Mouse (Mus musculus) liver, embryonic 13.5 days (tissue): Measurements from ENCODE around the gene Trim72. TPM values are rescaled to one million over a fixed set of nuclear protein-coding genes. Genes with fewer than 3 reads are reported as not detected.
"Not testable (repeated sequence)": the region's sequence is repeated elsewhere in the genome, so short reads cannot be mapped to it uniquely, and the experiment has no call there.

Experiments used
- ATAC-seq: fragments of 200-750 bp; cut with Nextera tagmentation; 2 replicates; pipeline ENCODE4 v1.8.0; 2017; ENCODE audit warnings: low read depth, mild to moderate bottlenecking, moderate number of reproducible peaks, moderate library complexity
- DNase-seq: peaks from one replicate; pipeline ENCODE4 v3.0.0; 2022
- H3K27ac ChIP-seq: fragments of 300-500 bp; sonication (generic); 2 replicates; pipeline ENCODE4 v1.5.1; 2015; ENCODE audit warnings: moderate library complexity, mild to moderate bottlenecking, inconsistent platforms
- H3K27me3 ChIP-seq: fragments of 300-500 bp; sonication (generic); 2 replicates; pipeline ENCODE4 v1.6.1; 2015; ENCODE audit warnings: mild to moderate bottlenecking, inconsistent platforms
- H3K36me3 ChIP-seq: fragments of 300-500 bp; sonication (generic); 2 replicates; pipeline ENCODE4 v1.6.1; 2015; ENCODE audit warnings: mild to moderate bottlenecking, inconsistent platforms
- H3K4me1 ChIP-seq: fragments of 300-500 bp; sonication (generic); replicated peaks from 2 replicates; pipeline ENCODE4 v1.6.1; 2015; ENCODE audit warnings: inconsistent platforms
- H3K4me2 ChIP-seq: fragments of 300-500 bp; sonication (generic); 2 replicates; pipeline ENCODE4 v1.6.1; 2015; ENCODE audit warnings: inconsistent platforms, mild to moderate bottlenecking, moderate library complexity
- H3K4me3 ChIP-seq: fragments of 300-500 bp; sonication (generic); replicated peaks from 2 replicates; pipeline ENCODE4 v1.5.1; 2015; ENCODE audit warnings: mild to moderate bottlenecking, inconsistent platforms
- H3K9ac ChIP-seq: fragments of 300-500 bp; sonication (generic); 2 replicates; pipeline ENCODE4 v1.6.1; 2015; ENCODE audit warnings: mild to moderate bottlenecking, inconsistent platforms
- H3K9me3 ChIP-seq: fragments of 300-500 bp; sonication (generic); replicated peaks from 2 replicates; pipeline ENCODE4 v1.6.1; 2016; ENCODE audit warnings: inconsistent platforms
- WGBS: fragments of 180-500 bp; shearing (Covaris S2); methylation state at CpG from one replicate; pipeline ENCODE4 v1.1.7; 2015; ENCODE audit not compliant: insufficient replicate concordance; 5-methylcytosine and 5-hydroxymethylcytosine counted together
- polyA plus RNA-seq: library from polyadenylated mRNA; unstranded; fragments of >200 nt; fragmentation: Nextera tagmentation; extraction: Ambion mirVana; gene quantifications from 2 replicates; pipeline ENCODE4 v1.2.1, GENCODE M21; 2015

Trim72 gene
- polyA plus RNA-seq, 1 experiment from 2014 or later, result not detected

DNA sequence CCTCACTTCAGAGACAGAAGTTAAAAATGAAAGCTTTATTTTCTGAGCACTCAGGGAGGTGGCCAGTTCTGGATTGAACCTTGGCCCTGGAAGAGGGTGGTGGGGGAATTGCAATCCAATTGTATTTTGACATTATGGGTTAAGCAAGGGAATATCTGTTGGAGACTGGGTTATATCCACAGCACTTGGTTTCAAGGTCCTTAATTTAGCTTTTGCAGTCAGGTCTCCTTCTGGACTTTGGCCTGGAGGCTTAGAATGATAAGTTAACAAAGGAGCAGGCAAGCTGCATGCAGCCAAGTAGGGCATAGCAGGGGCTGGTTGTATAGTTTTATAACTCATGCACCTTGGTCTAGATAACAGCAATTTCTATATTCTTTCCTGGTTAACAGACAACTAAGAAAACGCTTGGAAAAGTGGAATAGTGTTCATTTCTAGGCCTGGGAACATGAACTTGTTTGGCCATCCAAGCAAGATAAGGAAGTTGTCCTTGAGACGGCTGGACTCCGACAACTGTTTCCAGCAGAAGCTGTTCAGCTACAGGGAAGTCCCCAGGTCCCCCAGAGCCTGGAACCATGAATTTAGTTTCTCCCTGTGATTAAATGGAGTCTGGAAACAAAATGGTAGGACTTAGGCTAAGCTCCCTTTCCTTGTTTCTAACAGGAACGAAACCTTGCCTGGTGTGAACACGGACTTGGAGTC, 28.7 kb downstream of the Trim72 start:
- WGBS, result 70% methylated on average over 5 of the region's 5 CpGs
- Histone ChIP-seq H3K4me1 (no peaks in the 10 kb centered on the region; the same call in 1 of the 2 replicates), H3K36me3 (no peaks in the 10 kb centered on the region), H3K9ac (no peak overlapping the region), H3K27me3 (no peaks in the 10 kb centered on the region), H3K9me3 (no peaks in the 10 kb centered on the region), H3K27ac (no peak overlapping the region), H3K4me2 (no peak overlapping the region), H3K4me3 (no peak overlapping the region)
- DNase-seq (no peak), ATAC-seq (no peak)

DNA sequence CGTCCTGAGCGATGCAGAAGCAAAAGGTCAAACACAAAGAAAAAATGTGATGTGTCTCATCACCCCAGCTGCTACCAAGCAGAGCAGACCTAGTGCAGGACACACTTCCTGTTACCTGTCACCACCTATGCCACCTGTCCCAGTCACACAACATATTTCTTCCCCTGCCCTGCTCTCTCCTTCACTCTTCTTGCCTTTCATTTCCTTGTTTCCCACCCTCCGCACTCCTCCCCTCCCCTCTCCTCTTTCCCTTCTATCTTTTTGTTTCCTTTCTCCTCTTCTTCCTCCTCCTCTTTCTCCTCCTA, 29.2 kb downstream of the Trim72 start:
- H3K27me3 ChIP-seq, result no peaks in the 10 kb centered on the region
- H3K4me2 ChIP-seq, result no peak overlapping the region
- 78% methylated on average over 3 of the region's 3 CpGs for WGBS
- H3K4me3 ChIP-seq, result no peak overlapping the region
- DNase-seq (no peak), ATAC-seq (no peak)
- H3K27ac ChIP-seq, result no peak overlapping the region
- no peaks in the 10 kb centered on the region for H3K36me3 ChIP-seq
- no peaks in the 10 kb centered on the region for H3K9me3 ChIP-seq
- no peak overlapping the region for H3K9ac ChIP-seq
- no peaks in the 10 kb centered on the region; the same call in 1 of the 2 replicates for H3K4me1 ChIP-seq

DNA sequence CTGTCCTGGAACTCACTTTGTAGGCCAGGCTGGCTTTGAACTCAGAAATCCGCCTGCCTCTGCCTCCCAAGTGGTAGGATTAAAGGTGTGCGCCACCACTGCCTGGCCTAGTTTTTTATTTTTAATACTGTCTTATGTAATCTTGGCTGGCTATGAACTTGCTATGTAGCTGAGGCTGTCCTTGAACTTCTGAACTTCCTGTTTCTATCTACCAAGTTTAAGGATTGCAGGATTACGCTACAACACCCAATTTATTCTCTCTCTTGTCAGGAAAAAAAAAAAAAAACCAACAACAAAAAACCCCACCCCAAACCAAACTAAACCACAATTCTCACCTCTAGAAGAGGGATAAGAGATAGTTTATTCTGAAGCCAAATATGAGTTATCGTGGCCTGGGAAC, 29.9 kb downstream of the Trim72 start:
- no peak for DNase-seq
- no peak overlapping the region for H3K27ac ChIP-seq
- no peaks in the 10 kb centered on the region for H3K27me3 ChIP-seq
- H3K4me3 ChIP-seq, result no peak overlapping the region
- 79% methylated on average over 4 of the region's 4 CpGs for WGBS
- H3K9ac ChIP-seq, result no peak overlapping the region
- no peak overlapping the region for H3K4me2 ChIP-seq
- H3K36me3 ChIP-seq, result no peaks in the 10 kb centered on the region
- no peaks in the 10 kb centered on the region for H3K9me3 ChIP-seq
- no peak for ATAC-seq
- H3K4me1 ChIP-seq, result no peaks in the 10 kb centered on the region; the same call in 1 of the 2 replicates

DNA sequence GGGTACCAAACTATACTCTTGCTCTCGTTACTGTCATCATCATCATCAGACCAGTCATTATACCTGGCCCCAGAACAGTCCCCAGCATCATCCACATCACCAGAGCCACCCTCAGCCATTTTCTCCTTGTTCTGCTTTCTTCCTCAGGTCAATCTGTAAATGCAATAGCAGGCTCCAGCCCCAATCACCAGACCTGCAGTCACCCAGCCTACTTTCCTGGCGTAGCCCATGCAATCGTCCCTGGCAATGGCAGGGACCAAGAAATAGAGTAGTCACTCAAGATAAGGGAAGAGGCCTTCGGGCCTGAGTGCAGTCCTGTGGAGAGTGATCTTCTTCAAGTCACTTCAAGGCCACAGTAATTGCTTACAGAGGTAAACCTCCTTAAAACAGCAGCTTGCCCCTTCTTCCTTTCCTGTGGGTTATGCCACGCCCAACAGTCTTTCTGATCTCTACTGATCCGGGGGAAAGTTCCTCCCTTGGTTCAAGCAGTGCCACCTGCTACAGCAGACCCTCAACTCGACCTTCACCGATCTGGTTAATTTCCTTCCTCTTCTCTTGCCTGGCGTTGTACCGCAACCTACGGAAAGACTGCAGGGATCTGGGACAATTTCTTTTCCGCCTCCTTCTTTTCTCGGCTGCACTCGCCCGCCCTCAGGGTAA, 38.5 kb downstream of the Trim72 start:
- not testable (repeated sequence) for H3K9ac ChIP-seq, H3K27me3 ChIP-seq, DNase-seq, H3K27ac ChIP-seq, H3K4me3 ChIP-seq, H3K36me3 ChIP-seq, H3K9me3 ChIP-seq, ATAC-seq, H3K4me2 ChIP-seq, H3K4me1 ChIP-seq
- WGBS, result 22% methylated on average over 15 of the region's 15 CpGs

- no peaks in the 10 kb centered on the region for H3K9me3 ChIP-seq
- no peaks in the 10 kb centered on the region for H3K36me3 ChIP-seq
- no peak overlapping the region for H3K9ac ChIP-seq
- H3K27me3 ChIP-seq, result no peaks in the 10 kb centered on the region
- H3K27ac ChIP-seq, result no peak overlapping the region
- no peak overlapping the region for H3K4me2 ChIP-seq
- WGBS, result 56% methylated on average over 4 of the region's 4 CpGs
- ATAC-seq, result no peak
- H3K4me1 ChIP-seq, result no peaks in the 10 kb centered on the region
- no peak overlapping the region for H3K4me3 ChIP-seq
- DNase-seq, result no peak
Observed at GRCm38 (mm10) chr7:128044142-128044785, 40.5 kb downstream of the Trim72 start.

DNA sequence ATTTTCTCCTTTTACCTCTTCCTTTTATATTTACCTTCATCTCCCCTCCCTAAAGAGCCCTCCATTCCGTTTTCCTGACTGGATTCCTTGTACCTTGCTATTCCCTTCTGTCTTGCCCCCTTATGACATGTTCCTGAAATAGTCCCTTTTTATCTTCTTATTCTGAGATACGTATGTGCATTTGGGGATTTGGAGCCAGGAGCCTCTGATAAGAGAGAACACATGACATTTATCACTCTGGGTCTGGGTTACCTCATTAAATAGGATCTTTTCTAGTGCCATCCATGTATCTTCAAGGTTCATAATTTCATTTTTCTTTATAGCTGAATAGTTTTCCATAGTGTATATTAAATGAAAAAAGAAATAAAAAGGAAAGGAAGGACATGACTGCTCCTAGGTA, 41.9 kb downstream of the Trim72 start:
- no peaks in the 10 kb centered on the region for H3K36me3 ChIP-seq
- H3K4me1 ChIP-seq, result peaks cover 7% of the 10 kb centered on the region
- H3K9me3 ChIP-seq, result no peaks in the 10 kb centered on the region
- 24% methylated on average over 2 of the region's 2 CpGs for WGBS
- H3K4me3 ChIP-seq, result no peak overlapping the region
- no peak overlapping the region for H3K4me2 ChIP-seq
- no peaks in the 10 kb centered on the region for H3K27me3 ChIP-seq
- no peak for ATAC-seq
- H3K9ac ChIP-seq, result no peak overlapping the region
- H3K27ac ChIP-seq, result no peak overlapping the region
- no peak for DNase-seq

- Histone ChIP-seq H3K36me3 (no peaks in the 10 kb centered on the region), H3K27ac (no peak overlapping the region), H3K9me3 (no peaks in the 10 kb centered on the region), H3K4me2 (no peak overlapping the region), H3K4me1 (peaks cover 12% of the 10 kb centered on the region), H3K27me3 (no peaks in the 10 kb centered on the region), H3K9ac (no peak overlapping the region), H3K4me3 (no peak overlapping the region)
- 13% methylated on average over 4 of the region's 4 CpGs for WGBS
- DNase-seq, result no peak
- ATAC-seq, result no peak
Observed at GRCm38 (mm10) chr7:128048819-128049218, 45.1 kb downstream of the Trim72 start.

DNA sequence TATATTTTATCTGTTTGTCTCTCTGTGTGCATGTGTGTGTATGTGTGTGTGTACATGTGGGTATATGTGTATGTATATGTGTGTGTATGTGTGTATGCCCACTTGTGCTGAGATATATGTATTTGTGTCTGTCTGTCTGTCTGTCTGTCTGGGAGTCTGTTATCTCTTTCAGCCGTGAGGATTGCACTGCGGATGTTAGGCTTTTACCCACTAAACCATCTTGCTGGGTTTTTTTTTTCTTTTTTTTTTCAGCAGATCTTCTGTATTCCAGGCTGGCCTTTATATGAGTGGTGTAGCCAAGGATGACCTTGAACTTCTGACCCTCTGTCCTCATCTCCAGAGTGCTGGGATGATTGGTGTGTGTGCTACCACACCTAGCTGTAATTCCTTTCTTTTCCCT, 45.5 kb downstream of the Trim72 start:
- Histone ChIP-seq H3K9ac (no peak overlapping the region), H3K27ac (no peak overlapping the region), H3K27me3 (no peaks in the 10 kb centered on the region), H3K4me3 (no peak overlapping the region), H3K4me2 (no peak overlapping the region), H3K36me3 (no peaks in the 10 kb centered on the region), H3K9me3 (no peaks in the 10 kb centered on the region), H3K4me1 (peaks cover 12% of the 10 kb centered on the region)
- DNase-seq (no peak), ATAC-seq (no peak)
- WGBS, result 7% methylated on average over 2 of the region's 2 CpGs

DNA sequence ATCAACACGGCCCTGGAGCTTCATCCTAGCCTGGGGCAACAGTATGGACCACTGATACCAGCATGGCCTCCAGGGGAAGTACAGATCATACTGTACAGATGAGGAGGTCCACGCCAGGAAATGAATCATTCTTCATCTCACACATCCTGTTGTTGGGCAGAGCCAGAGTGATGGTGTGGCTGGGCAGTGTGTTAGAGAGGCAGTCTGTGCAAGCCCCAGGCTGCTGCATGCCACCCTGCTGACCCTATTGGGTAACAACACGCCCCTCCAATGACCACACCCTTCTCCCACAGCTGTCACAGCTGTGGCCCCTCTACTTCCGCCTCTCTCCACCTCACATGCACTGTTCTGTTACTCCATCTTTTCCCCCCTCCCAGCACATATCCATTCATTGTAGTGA, 47.0 kb downstream of the Trim72 start:
- Histone ChIP-seq H3K4me2 (no peak overlapping the region), H3K4me1 (peaks cover 12% of the 10 kb centered on the region), H3K27me3 (no peaks in the 10 kb centered on the region), H3K27ac (no peak overlapping the region), H3K36me3 (no peaks in the 10 kb centered on the region), H3K9me3 (no peaks in the 10 kb centered on the region), H3K9ac (no peak overlapping the region), H3K4me3 (no peak overlapping the region)
- 27% methylated on average over 4 of the region's 4 CpGs for WGBS
- ATAC-seq, result peak; percentile 34; the same call in 1 of the 2 replicates
- no peak for DNase-seq

GRCm38 (mm10) chr7:128053061-128053460, 49.3 kb downstream of the Trim72 start:
- no peak overlapping the region for H3K27ac ChIP-seq
- DNase-seq, result no peak
- no peak overlapping the region for H3K4me2 ChIP-seq
- H3K36me3 ChIP-seq, result no peaks in the 10 kb centered on the region
- no peak overlapping the region for H3K9ac ChIP-seq
- WGBS, result 50% methylated on average over 5 of the region's 5 CpGs
- no peaks in the 10 kb centered on the region for H3K27me3 ChIP-seq
- H3K4me1 ChIP-seq, result peaks cover 16% of the 10 kb centered on the region
- ATAC-seq, result no peak
- H3K9me3 ChIP-seq, result no peaks in the 10 kb centered on the region
- no peak overlapping the region for H3K4me3 ChIP-seq

- Histone ChIP-seq H3K36me3 (no peaks in the 10 kb centered on the region), H3K4me3 (no peak overlapping the region), H3K9ac (no peak overlapping the region), H3K9me3 (no peaks in the 10 kb centered on the region), H3K4me1 (0 out of 2 replicates have a peak, but pooled peaks cover 6% of the 10 kb centered on the region), H3K27me3 (no peaks in the 10 kb centered on the region), H3K27ac (no peak overlapping the region), H3K4me2 (no peak overlapping the region)
- no peak for ATAC-seq
- WGBS, result 38% methylated on average over 3 of the region's 3 CpGs
- no peak for DNase-seq
Observed at GRCm38 (mm10) chr7:128056917-128057444, 53.2 kb downstream of the Trim72 start.
